Mouse (Mus musculus) cerebellum, adult 2 months (tissue): ENCODE results near the gene Slit3. TPM values are rescaled to one million over a fixed set of nuclear protein-coding genes. Genes with fewer than 3 reads are reported as not detected.

Experiments used
- DNase-seq, 2 experiments: peaks; one replicate each; pipeline ENCODE4 v3.0.0; 2021
- H3K27ac ChIP-seq: fragments of 200-500 bp; 2 replicates; pipeline ENCODE4 v1.5.1; 2012; ENCODE audit warnings: low read length, control low read depth, inconsistent platforms; ENCODE audit not compliant: insufficient read depth
- H3K27me3 ChIP-seq: fragments of 200-500 bp; 2 replicates; pipeline ENCODE4 v1.6.1; 2012; ENCODE audit warnings: inconsistent platforms, mild to moderate bottlenecking, low read length, moderate library complexity; ENCODE audit not compliant: control insufficient read depth, insufficient read depth
- H3K4me1 ChIP-seq: fragments of 200-500 bp; 2 replicates; pipeline ENCODE4 v1.6.1; 2011; ENCODE audit warnings: low read length; ENCODE audit not compliant: control insufficient read depth, insufficient read depth
- H3K4me3 ChIP-seq: fragments of 200-500 bp; replicated peaks from 2 replicates; pipeline ENCODE3; 2011; ENCODE audit warnings: mild to moderate bottlenecking, low read depth, low read length, control low read depth; ENCODE audit not compliant: insufficient read depth
- CTCF ChIP-seq: fragments of 200-500 bp; IDR thresholded peaks from 2 replicates; pipeline ENCODE4 v1.5.1; 2011; ENCODE audit warnings: low read depth, mild to moderate bottlenecking, control low read depth, low read length, moderate library complexity, borderline replicate concordance; ENCODE audit not compliant: insufficient read depth
- POLR2A ChIP-seq: fragments of 200-500 bp; IDR thresholded peaks from 2 replicates; pipeline ENCODE4 v1.6.1; 2011; ENCODE audit warnings: low read length, control low read depth, borderline replicate concordance; ENCODE audit not compliant: insufficient read depth
- WGBS: fragments of 180-500 bp; shearing (Covaris S2); methylation state at CpG from one replicate; pipeline ENCODE4 v1.1.7; 2018; 5-methylcytosine and 5-hydroxymethylcytosine counted together
- polyA plus RNA-seq: library from polyadenylated mRNA; depleted of rRNA; stranded (reverse); fragments of >200 nt; gene quantifications from 2 replicates; pipeline ENCODE4 v1.2.3, GENCODE M21; 2012

The Slit3 gene
- polyA plus RNA-seq, 1 experiment: 10.0 TPM

DNA sequence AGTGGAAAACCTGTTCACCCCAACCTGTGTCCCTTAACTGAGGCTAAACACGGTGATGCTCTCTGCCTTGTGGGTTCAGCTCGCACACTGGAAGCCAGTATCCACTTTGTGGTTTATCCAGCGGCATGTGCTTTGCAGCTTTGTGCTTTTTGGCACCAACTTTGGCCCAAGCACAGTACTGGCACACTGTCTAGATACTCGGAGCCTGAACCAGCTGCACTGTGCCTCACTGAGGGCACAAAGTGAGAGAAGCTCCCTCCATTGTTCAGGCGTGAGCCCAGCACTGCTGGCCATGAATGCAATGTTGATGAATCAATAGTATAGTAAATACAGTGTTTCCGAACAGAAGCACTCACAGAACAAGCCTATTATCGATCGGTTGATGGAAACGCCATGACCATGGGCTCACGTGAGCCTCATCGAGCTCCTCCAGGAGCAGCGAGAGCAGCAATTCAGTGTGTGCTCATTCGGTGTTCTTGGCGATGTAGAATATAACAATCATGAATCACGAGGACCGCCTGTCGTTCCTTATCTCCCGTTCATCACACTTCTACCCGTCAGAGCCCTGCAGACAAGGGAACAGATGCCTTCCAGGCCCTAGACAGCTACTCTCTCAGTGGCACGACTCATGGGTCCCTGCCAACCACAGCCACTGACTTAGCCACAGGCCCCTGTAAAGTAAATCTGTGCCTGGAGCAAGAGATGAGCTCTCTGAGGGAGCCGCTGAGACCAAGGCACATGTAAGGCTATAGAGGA, 503.7 kb downstream of the Slit3 start:
- 47% methylated on average over 21 of the region's 21 CpGs for WGBS
- DNase-seq: peak; percentile 29 to 61
- Histone ChIP-seq H3K4me3 (no peak overlapping the region), H3K4me1 (peaks cover 18% of the 10 kb centered on the region), H3K27ac (no peak overlapping the region), H3K27me3 (no peaks in the 10 kb centered on the region)
- TF ChIP-seq POLR2A: no peak
- no peak for TF ChIP-seq CTCF

DNA sequence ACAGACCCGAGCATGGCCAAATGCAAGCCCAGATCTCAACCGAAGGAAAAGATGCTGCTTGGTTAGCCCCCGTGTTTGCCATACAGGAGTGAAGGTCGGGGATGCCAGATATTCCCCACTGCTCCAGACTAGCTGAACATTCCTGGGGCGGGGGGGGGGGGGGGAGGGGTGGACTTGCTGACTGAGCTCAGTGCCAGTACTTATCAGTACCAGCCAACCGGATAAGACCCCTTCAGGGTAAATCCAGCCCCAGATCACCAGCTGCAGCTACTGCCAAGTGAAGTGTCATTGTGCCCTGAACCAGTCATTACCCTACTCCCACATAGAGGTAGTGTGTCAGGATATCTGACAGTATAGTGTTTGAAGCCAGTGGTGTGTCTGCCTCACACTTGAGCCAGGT, 504.6 kb downstream of the Slit3 start:
- 53% methylated on average over 6 of the region's 6 CpGs for WGBS
- no peak for DNase-seq
- Histone ChIP-seq H3K27ac (no peak overlapping the region), H3K4me1 (peaks cover 18% of the 10 kb centered on the region), H3K4me3 (no peak overlapping the region), H3K27me3 (no peaks in the 10 kb centered on the region)
- no peak for TF ChIP-seq POLR2A
- TF ChIP-seq CTCF: no peak

DNA sequence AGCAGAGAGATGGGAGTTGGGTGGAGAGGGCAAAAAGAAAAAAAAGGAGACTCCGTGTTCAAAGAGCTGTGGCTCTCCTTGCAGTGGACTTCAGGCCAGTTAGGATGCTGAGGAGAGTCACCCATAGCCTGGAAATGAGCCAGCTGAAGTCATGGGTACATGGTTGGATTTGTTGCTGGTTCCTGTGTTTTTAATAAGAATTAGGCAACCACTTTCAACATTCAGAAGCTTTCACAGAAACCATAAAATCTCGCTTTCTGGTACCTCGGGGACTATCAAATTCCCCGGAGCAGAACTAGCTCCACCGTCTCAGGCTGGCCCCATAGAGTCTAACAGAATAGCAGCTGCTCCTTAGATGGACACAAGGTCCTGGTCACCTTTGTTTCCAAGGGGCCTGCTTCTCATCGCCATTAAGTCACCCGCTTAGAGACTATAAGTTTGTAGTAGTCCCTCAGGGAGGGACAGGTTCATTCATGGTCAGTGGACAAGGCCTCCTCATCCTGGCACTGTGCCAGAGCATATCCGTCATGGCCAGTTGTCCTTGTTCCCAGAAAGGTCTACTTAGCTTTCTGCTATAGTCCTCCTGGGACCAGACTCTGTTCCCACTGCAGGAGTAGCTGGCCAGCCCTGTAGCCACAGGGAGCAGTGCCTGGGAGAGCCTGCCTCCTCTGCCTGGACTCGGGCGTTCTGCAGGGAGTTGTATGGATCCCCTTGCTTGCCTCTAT, 505.3 kb downstream of the Slit3 start:
- no peak overlapping the region for H3K27ac ChIP-seq
- H3K4me3 ChIP-seq: no peak overlapping the region
- 74% methylated on average over 10 of the region's 10 CpGs for WGBS
- peak; percentile 35 to 39 for DNase-seq
- H3K4me1 ChIP-seq: peaks cover 18% of the 10 kb centered on the region
- TF ChIP-seq POLR2A (no peak), CTCF (no peak)
- H3K27me3 ChIP-seq: no peaks in the 10 kb centered on the region

DNA sequence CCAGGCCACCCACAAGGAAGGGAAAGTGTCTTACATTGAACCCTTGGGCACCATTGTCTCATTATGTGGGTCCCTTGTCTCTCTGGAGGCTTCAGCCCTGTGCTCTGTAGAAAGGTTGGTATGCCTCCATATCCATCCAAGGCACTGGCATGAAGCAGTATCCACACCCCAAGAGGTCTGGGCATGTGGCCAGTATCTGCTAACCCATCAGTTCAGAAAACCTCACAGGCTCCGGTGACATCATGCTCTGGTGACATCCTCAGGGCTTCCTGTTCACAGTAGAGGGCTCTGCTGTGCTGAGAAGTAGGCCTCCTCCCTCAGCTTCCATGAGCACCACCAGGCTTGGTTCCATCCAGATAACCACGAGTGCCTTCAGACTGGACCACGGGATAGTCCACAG, 506.8 kb downstream of the Slit3 start:
- TF ChIP-seq CTCF (no peak), POLR2A (no peak)
- H3K4me1 ChIP-seq: peaks cover 18% of the 10 kb centered on the region
- no peak overlapping the region for H3K4me3 ChIP-seq
- WGBS: 27% methylated on average over 3 of the region's 3 CpGs
- H3K27me3 ChIP-seq: no peaks in the 10 kb centered on the region
- peak; percentile 68 to 81 for DNase-seq
- H3K27ac ChIP-seq: no peak overlapping the region

- H3K4me3 ChIP-seq: no peak overlapping the region
- no peak overlapping the region for H3K27ac ChIP-seq
- peaks cover 9% of the 10 kb centered on the region for H3K4me1 ChIP-seq
- TF ChIP-seq POLR2A (no peak), CTCF (no peak)
- no peak for DNase-seq
- H3K27me3 ChIP-seq: no peaks in the 10 kb centered on the region
- 91% methylated on average over 5 of the region's 5 CpGs for WGBS
Observed at GRCm38 (mm10) chr11:35632262-35632661, 511.2 kb downstream of the Slit3 start.

GRCm38 (mm10) chr11:35637102-35637501, 516.1 kb downstream of the Slit3 start:
- Histone ChIP-seq H3K4me1 (no peaks in the 10 kb centered on the region), H3K4me3 (no peak overlapping the region), H3K27ac (no peak overlapping the region), H3K27me3 (no peaks in the 10 kb centered on the region)
- no peak for DNase-seq
- 89% methylated on average over 7 of the region's 7 CpGs for WGBS
- TF ChIP-seq POLR2A (no peak), CTCF (no peak)

DNA sequence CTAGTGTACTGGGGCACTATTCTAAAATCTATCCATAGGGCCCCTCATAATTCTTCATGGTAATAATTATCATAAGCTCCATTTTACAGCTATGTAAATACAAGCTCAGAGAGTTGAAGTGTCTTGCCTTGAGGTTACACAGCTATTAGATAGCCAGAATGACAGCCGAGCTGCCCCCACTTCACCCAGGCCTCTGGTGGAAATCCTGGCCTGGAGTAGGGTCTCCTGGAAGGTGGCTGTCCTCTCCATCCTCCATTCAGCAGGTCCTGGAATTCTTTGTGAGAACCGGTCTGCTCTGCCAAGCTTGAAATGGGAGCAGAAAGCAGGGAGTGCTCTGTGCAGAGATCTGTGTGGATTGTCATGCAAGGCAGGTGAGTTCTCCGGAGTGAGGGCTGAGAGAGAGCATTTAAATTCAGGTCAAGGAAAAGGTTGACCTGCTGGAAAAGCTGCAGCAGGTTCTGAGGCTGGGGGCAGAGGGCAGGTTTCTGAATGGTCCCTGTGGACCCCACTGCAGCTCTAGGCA, 517.9 kb downstream of the Slit3 start:
- no peak for TF ChIP-seq POLR2A
- TF ChIP-seq CTCF: no peak
- 34% methylated on average over 3 of the region's 3 CpGs for WGBS
- DNase-seq: no peak
- H3K4me1 ChIP-seq: no peaks in the 10 kb centered on the region
- H3K27ac ChIP-seq: no peak overlapping the region
- H3K27me3 ChIP-seq: no peaks in the 10 kb centered on the region
- H3K4me3 ChIP-seq: no peak overlapping the region
